8 mouse cellular contexts compared by ENCODE assay signal in genomic region chr17:5849421-5849910, GRCm38 (mm10). TPM values are rescaled to one million over a fixed set of nuclear protein-coding genes. Genes with fewer than 3 reads are reported as not detected.
DNase-seq lines count a peak whose midpoint lies in the region; ATAC-seq and TF ChIP-seq lines count a peak whose summit lies in the region.

No protein-coding gene starts in this region.

- H3K9me3 ChIP-seq in intestine, embryonic 14.5 days (ENCODE audit: control insufficient read depth, low read length) = no peaks in the 10 kb centered on the region

- peak overlapping the region; percentile 57 for H3K4me2 ChIP-seq in intestine, embryonic 14.5 days (ENCODE audit: low read length)

- H3K4me3 ChIP-seq in cortical plate, adult 2 months (ENCODE audit: insufficient read depth, low read length) = peak overlapping the region; percentile 1; the same call in 1 of the 2 replicates
- H3K4me3 ChIP-seq in intestine, embryonic 14.5 days (ENCODE audit: low read depth, low read length) = peak overlapping the region; percentile 25

- H3K36me3 ChIP-seq in intestine, embryonic 14.5 days (ENCODE audit: control insufficient read depth, insufficient read depth, low read length) = no peaks in the 10 kb centered on the region

- peak overlapping the region; percentile 39; the same call in 1 of the 2 replicates for H3K9ac ChIP-seq in intestine, embryonic 14.5 days (ENCODE audit: low read length)

- TF ChIP-seq CTCF in cortical plate, adult 2 months (IDR thresholded peaks at IDR 0.05; ENCODE audit: extremely low read depth, insufficient read depth, low read length) = no peak

- H3K27ac ChIP-seq in cortical plate, adult 2 months (ENCODE audit: insufficient read depth, low read length) = no peak overlapping the region
- H3K27ac ChIP-seq in intestine, embryonic 14.5 days (ENCODE audit: low read depth) = peak overlapping the region; percentile 88

- H3K27me3 ChIP-seq in intestine, embryonic 14.5 days (replicated peaks; ENCODE audit: control insufficient read depth, insufficient read depth, low read length) = no peaks in the 10 kb centered on the region

- no peak for TF ChIP-seq POLR2A in cortical plate, adult 2 months (IDR thresholded peaks at IDR 0.05; ENCODE audit: extremely low read depth, insufficient read depth, low read length)

- peak; percentile 91 for DNase-seq in adipocyte (ENCODE audit: low spot score)
- peak; percentile 74 for DNase-seq in gastrocnemius, postnatal 14 days
- DNase-seq in intestine, embryonic 14.5 days (ENCODE audit: low spot score) = peak; percentile 84
- peak; percentile 15 to 30 for DNase-seq in left cerebral cortex, adult 8-10 months (ENCODE audit: low spot score in 2 of 2)
- peak; percentile 69 to 78 for DNase-seq in lung, postnatal 4 days
- DNase-seq in right cerebral cortex, postnatal 36 days (ENCODE audit: low spot score in 2 of 2) = peak; percentile 39 to 54
- DNase-seq in thymus, postnatal 14 days = no peak

- intact Hi-C loops in gastrocnemius, postnatal 14 days (cut with DNase I; ENCODE audit: low total_unique reads) = no loop called here

- H3K4me1 ChIP-seq in cortical plate, adult 2 months (ENCODE audit: control insufficient read depth, insufficient read depth, low read length) = peaks cover 2% of the 10 kb centered on the region
- peaks cover 19% of the 10 kb centered on the region for H3K4me1 ChIP-seq in intestine, embryonic 14.5 days (replicated peaks; ENCODE audit: control insufficient read depth, insufficient read depth, low read length)

- 4% methylated on average over 18 of the region's 18 CpGs for WGBS in intestine, embryonic 14.5 days

- ATAC-seq in intestine, embryonic 14.5 days (replicated peaks; ENCODE audit: low FRiP score, low TSS enrichment, low read depth) = peak; percentile 81; the same call in 1 of the 2 replicates

RNA-seq across cellular contexts. Expression of gene Snx9, which starts 8.3 kb away (rescaled TPM):
- 12.4 and 13.1 TPM in 2 replicates for polyA plus RNA-seq in cortical plate, adult 2 months (2012; rRNA removed)
- total RNA-seq in gastrocnemius, postnatal 14 days (2021) = 10 to 100 TPM; 21.0 to 23.9 TPM
- 41.5 and 42.7 TPM in 2 replicates for polyA plus RNA-seq in intestine, embryonic 14.5 days (2014; fragmentation: Nextera tagmentation; extraction: Ambion mirVana)
- 10 to 100 TPM; 14.5 to 16.2 (median 15.0) TPM for total RNA-seq in left cerebral cortex, adult 8-10 months (2022)
